Mouse (Mus musculus) embryonic fibroblast, embryonic 13.5 days (primary cell): ENCODE measurements around the gene Ddx5. TPM values are rescaled to one million over a fixed set of nuclear protein-coding genes. Genes with fewer than 3 reads are reported as not detected.
"Not testable (repeated sequence)": the region's sequence is repeated elsewhere in the genome, so short reads cannot be mapped to it uniquely, and the experiment has no call there.

Experiments used
- H3K27ac ChIP-seq: 2 replicates; pipeline ENCODE4 v1.5.1; 2012; ENCODE audit warnings: low read length, control low read depth, inconsistent platforms; ENCODE audit not compliant: insufficient read depth
- H3K4me1 ChIP-seq: 2 replicates; pipeline ENCODE4 v1.6.1; 2011; ENCODE audit warnings: low read length; ENCODE audit not compliant: control insufficient read depth, insufficient read depth
- H3K4me3 ChIP-seq: 2 replicates; pipeline ENCODE4 v1.5.1; 2011; ENCODE audit warnings: mild to moderate bottlenecking, control low read depth, low read length; ENCODE audit not compliant: insufficient read depth
- CTCF ChIP-seq: IDR thresholded peaks from 2 replicates; pipeline ENCODE4 v1.5.1; 2011; ENCODE audit warnings: mild to moderate bottlenecking, control low read depth, low read length, moderate library complexity, borderline replicate concordance; ENCODE audit not compliant: insufficient read depth
- POLR2A ChIP-seq: IDR thresholded peaks from 2 replicates; pipeline ENCODE4 v1.6.1; 2011; ENCODE audit warnings: low read depth, mild to moderate bottlenecking, control low read depth, low read length, moderate library complexity
- polyA plus RNA-seq: library from polyadenylated mRNA; stranded (reverse); fragments of >200 nt; gene quantifications from 2 replicates; pipeline ENCODE4 v1.2.4, GENCODE M21; 2011; ENCODE audit warnings: low read depth; ENCODE audit not compliant: missing spikeins, insufficient read length

Gene Ddx5
- polyA plus RNA-seq, 1 experiment = 953 TPM

DNA sequence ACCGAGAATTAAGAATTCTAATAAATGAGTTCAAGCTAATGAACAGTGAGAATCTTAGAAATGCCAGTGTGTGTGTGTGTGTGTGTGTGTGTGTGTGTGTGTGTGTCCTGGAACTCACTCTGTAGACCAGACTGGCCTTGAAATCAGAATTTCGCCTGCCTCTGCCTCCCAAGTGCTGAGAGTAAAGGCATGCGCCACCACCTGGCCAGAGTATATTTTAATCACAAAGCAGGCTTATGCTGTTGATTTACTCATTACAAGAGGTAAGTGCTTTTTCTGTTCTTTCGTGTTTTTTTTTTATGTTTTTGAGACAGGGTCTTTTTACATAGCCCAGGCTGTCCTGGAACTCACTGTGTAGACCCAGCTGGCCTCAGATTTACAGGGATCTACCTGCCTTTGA, 4.9 kb upstream of the Ddx5 start:
- Histone ChIP-seq H3K27ac (no peak overlapping the region), H3K4me1 (no peaks in the 10 kb centered on the region; the same call in none of the 2 replicates), H3K4me3 (no peak overlapping the region)
- TF ChIP-seq POLR2A = no peak
- TF ChIP-seq CTCF = no peak

DNA sequence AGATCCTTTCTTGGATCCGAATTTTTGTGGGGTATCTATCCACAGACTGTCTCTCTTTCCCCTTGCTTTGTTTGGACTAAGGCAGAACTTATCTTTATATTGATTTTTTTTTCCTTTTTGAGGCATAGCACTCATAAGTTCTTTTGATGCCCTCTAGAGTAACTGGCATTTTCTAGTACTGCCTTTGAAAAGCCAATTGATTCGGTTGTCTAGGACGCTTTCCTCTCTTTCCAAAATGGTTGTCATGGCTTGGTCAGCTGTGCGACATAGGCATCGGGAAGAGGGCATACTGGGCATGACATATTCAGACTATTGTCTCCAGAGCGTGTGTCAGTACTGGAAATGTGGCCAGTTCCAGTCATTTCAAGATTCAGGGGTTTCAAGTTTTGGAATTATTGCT, 664 bp upstream of the Ddx5 start:
- TF ChIP-seq POLR2A (no peak), CTCF (no peak)
- H3K4me3 ChIP-seq = peak overlapping the region; percentile 64
- H3K4me1 ChIP-seq = no peaks in the 10 kb centered on the region; the same call in 1 of the 2 replicates
- H3K27ac ChIP-seq = peak overlapping the region; percentile 76

DNA sequence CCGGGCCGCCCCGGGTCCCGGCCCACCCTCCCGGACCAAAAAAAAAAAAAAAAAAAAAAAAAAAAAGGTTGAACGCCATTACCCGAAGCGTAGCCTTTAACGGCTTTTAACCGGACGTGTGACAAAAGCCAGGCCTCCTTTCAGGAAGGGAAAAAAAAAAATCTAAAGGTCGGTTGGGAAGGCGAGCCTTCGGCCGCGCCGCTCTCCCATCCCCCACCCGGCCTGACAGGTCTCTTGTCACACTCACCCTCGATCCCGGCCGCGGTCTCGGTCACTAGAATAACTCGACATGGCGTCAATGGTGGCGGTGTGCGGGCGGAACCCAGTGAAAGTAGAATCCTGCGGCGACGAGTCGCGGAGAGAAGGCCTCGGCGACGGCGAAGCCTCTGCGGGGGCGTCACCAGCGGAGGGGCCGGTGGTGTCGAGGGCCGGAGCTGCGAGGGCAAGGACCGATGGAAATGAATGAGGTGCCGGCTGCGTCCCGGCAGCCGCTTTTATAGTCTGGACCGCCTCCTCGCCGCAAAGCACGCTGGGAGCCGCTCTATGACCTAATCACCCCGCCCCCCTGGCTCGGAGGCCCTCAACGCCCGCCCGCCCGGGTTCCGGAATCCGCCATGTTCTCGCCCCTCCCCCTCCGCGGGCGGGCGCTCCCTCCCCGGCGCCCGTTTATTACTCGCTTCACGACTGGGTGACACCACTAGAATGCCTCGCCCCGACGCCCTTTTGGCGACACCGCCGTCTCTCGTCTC, 785 bp downstream of the Ddx5 start:
- Histone ChIP-seq H3K27ac (peak overlapping the region; percentile 83), H3K4me1 (no peaks in the 10 kb centered on the region), H3K4me3 (peak overlapping the region; percentile 86)
- TF ChIP-seq POLR2A (peak; percentile 98), CTCF (no peak)

DNA sequence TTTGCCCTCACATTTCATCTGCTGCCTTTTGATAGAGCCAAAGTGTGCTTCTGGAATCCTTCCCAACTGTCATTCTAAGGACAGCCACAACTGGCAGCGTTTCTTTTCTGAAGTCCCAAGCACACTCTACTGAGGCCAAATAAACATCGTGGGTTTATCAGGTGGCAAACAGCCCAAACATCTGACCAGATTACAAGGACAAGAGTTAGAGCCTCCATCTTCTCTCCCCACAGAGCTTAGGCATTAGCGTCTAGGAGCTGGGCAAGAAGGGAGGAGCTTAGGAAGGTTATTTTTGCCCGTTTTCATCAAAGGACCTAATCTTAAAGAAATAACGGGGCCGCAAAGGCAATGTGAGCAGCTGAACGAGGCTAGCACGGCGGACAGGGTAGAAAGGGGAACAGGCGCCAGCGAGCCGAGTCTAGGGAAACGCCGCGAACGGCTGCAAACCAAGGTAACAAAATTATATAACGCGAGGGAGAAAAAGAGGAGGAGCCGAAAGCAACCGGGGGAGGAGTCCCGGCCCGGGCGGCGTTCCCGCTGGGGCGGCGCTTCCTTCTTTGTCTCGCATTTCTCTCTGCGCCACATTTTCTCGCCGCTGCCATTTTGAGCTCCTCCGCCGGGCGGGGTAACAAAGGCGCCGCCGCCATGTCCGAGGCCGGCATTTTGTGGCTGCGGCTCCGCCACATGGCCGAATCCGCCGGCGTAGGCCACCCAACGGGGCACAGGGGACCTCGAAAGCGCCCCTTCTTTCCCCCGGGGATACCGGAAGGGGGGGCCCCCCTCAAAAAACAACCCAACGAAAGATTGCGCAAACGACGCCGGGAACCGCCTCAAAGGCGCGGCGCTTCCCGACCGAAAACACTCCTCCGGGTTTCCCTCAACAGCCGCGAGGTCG, 1.6 kb downstream of the Ddx5 start:
- TF ChIP-seq POLR2A (peak; percentile 59), CTCF (no peak)
- Histone ChIP-seq H3K4me3 (peak overlapping the region; percentile 86), H3K27ac (peak overlapping the region; percentile 79), H3K4me1 (0 out of 2 replicates have a peak, but pooled peaks cover 2% of the 10 kb centered on the region)

DNA sequence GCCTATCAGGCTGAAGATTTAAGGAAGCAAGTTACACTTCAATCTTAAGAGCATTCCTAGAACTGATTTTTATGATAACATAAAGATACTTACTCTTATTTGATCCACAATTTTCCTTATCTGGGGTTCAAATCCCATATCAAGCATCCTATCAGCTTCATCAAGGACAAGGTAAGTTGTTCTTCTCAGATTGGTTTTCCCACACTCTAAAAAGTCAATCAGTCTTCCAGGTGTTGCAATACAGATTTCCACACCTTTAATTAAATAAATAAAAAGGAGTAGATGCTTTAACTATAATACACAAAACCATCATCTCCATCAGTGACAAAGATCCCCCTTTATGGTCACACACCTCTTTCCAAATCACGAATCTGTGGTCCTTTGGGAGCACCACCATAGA, 3.9 kb downstream of the Ddx5 start:
- Histone ChIP-seq H3K4me3 (no peak overlapping the region), H3K4me1 (0 out of 2 replicates have a peak, but pooled peaks cover 2% of the 10 kb centered on the region)

DNA sequence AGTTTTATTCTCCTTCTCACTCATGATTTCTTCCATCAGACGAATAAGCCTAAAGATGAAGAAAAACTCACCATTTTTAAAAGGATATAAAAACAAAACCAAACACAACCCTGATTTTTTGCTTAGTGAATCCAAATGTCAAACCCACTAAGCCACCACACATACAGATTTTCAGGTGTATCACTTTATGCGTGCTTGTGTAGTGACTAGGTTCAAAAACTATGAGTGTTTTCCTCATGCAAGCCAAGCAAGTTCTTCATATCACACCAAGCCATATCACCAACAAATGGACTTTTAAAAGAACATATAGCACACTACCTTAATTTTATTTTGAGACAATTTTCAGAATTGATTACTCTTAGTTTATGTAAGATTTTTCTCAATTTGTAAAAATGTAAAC, 4.5 kb downstream of the Ddx5 start:
- H3K4me1 ChIP-seq = 0 out of 2 replicates have a peak, but pooled peaks cover 2% of the 10 kb centered on the region

More for the DNA sequence above, 3.9 kb downstream of the Ddx5 start:
- TF ChIP-seq POLR2A (no peak), CTCF (no peak)
- H3K27ac ChIP-seq = no peak overlapping the region

DNA sequence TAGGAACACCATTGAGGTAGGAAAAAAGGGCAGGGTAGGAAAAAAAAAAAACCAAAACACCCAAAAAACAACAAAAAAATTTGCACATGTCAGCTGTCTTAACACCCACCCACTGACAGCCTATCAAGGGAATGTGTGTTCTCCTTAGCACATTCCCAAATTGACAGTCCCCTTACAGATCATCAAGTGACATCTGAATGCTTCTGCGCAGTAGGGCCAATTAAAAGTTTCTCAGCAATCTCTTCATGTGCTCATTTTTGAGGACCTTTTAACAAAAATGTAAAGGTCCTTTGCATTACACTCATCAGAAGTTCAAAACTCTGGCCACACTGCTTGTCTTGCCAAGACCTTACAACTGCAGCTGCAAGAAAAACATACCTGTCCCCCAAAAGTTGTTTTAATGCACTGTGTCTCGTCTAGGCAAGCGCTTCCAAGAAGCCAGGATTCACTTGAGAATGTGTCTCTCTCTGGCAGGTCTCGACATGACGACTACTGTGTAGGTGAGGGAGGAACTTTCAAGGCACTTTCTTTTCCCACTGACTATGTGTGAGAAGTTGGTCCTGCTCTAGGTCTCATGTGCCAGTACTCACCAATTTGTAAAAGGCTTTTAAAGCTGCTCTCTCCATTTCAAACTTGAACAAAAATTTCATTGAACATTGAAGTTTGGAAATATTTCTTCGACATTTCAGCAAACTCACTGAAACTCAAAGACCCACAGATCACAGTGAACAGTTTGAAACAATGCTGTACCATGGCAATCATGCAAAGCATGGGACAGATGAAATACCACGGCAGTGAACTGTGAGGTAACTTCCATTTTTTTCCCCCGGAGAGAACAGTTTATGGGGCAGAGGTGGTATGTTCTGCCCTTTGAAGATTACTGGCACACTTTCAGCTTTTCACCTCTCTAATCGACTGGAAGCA, 5.9 kb downstream of the Ddx5 start:
- Histone ChIP-seq H3K27ac (peak overlapping the region; percentile 9; the same call in 1 of the 2 replicates), H3K4me3 (no peak overlapping the region), H3K4me1 (0 out of 2 replicates have a peak, but pooled peaks cover 2% of the 10 kb centered on the region)
- TF ChIP-seq POLR2A (no peak), CTCF (no peak)

More for the DNA sequence above, 4.5 kb downstream of the Ddx5 start:
- Histone ChIP-seq H3K27ac (no peak overlapping the region), H3K4me3 (no peak overlapping the region)
- no peak for TF ChIP-seq POLR2A
- no peak for TF ChIP-seq CTCF

DNA sequence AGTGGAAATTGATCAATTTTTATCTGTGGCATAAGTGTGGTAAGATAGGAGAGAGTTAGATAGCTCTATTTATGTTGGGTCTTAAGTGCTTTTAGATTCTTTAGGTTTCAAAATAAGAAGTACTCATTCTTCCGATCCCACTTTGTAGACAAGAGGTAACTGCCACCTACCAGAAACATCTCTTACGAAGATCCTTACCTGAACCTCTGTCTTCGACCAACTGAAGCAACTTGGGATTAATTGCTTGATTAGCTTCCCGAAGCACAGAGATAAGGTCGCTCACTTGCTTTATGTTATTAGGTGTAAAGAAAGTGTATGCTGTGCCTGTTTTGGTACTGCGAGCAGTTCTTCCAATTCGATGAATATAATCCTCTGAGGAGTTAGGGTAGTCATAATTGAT, 6.7 kb downstream of the Ddx5 start:
- H3K27ac ChIP-seq, H3K4me1 ChIP-seq, H3K4me3 ChIP-seq: not testable (repeated sequence)

DNA sequence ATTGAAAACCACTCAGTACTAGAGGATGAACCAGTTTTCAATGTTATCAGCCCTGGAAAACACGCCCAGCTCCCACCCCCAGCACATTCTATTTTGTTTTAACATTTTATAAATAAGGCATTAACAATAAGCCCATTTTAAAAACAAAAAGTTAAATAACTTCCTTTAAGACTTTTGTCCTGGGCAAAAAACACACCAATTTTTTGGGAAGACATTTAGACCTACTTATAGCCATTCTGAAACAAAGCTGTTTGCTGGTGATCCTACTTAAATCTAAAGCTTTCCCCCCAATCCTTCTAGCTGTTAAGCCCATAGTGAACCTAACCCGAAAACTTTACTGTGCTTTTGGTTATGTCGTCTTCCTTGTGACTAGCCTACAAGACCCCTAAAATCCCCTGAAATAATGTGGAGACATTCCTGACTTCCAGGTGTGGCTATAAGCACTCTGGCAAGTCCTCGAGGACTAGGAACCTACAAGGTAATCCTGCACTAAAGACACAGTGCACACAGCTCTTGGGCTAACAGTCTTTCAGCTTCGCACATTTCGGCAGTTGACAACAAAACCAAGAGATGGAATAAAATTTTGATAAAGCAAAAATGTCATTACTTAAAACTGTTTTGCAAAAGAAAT, 8.3 kb downstream of the Ddx5 start:
- TF ChIP-seq POLR2A = no peak
- no peak for TF ChIP-seq CTCF
- no peak overlapping the region for H3K27ac ChIP-seq
- no peak overlapping the region for H3K4me3 ChIP-seq
- 0 out of 2 replicates have a peak, but pooled peaks cover 2% of the 10 kb centered on the region for H3K4me1 ChIP-seq
